Mouse (Mus musculus) stomach, postnatal 0 days (tissue): ENCODE results near the gene Prex1.

ENCODE experiments used
- CTCF ChIP-seq: IDR thresholded peaks from 2 replicates; pipeline ENCODE4 v1.5.1; 2016; ENCODE audit warnings: antibody characterized with exemption, low read depth, mild to moderate bottlenecking, moderate library complexity
- EP300 ChIP-seq: optimal IDR thresholded peaks from 2 replicates; pipeline ENCODE3; 2016; ENCODE audit warnings: antibody characterized with exemption

DNA sequence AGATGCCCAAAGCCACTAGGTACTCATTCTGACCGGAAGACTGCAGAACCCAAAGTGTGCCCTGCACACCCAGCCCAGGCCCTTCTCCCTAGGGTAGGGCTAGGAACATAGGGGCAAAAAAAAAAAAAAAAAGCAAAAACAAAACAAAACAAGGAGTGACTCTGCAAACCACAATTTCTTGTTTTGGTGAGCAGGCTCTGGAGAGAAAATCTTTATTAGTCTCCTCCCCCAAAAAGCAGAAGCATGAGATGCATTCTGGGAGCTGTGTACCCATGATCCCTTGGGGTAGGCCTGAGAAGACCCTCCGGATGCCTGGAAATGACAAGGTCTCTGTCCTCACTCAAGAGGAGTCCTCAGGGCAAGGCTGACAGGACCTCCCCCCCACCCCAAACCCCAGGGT, 3.7 kb downstream of the Prex1 start:
- no peak for TF ChIP-seq CTCF
- TF ChIP-seq EP300: no peak
